17 mouse cellular contexts compared by ENCODE assay signal in the genomic region with DNA sequence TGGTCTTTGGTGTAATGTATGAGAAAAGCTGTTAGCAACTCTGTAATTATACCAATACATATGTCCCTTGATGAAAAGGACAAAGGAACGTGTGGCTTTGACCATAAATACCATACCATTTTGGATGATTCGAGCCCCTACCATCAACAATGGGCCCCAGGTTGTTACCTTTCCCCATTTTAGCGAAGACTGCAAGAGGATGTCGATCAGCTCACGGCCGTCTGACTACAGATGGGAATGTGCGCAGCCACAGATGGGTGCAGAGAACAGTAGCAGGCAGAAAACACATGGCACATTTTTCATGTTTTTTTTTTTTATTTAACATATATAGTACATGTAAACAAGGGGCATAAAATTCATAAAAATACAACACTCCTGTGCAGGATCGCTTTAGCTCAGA.
"Had no signal": no experiment of that assay in that cellular context is flagged by ENCODE, and none has a peak within 500 bp of the region (broad histone marks: within the 10 kb centered on the region; RNA-seq: fewer than 3 reads in every experiment).

No protein-coding gene starts in this region.

- H3K9me3 ChIP-seq: lung, embryonic 15.5 days; midbrain, embryonic 13.5 days; midbrain, embryonic 15.5 days; neural tube, embryonic 12.5 days; stomach, embryonic 15.5 days had no signal

- H3K4me3 ChIP-seq: lung, embryonic 15.5 days; megakaryocyte, embryonic 14.5 days; midbrain, embryonic 13.5 days; midbrain, embryonic 15.5 days; neural tube, embryonic 12.5 days; stomach, embryonic 15.5 days had no signal

- H3K27ac ChIP-seq: lung, embryonic 15.5 days; macrophage; midbrain, embryonic 13.5 days; midbrain, embryonic 15.5 days; neural tube, embryonic 12.5 days; stomach, embryonic 15.5 days; stomach, postnatal 0 days had no signal

- H3K27me3 ChIP-seq: lung, embryonic 15.5 days; megakaryocyte, embryonic 14.5 days; midbrain, embryonic 13.5 days; midbrain, embryonic 15.5 days; neural tube, embryonic 12.5 days; stomach, embryonic 15.5 days had no signal

- ATAC-seq: lung, postnatal 0 days; midbrain, embryonic 13.5 days had no signal

- H3K36me3 ChIP-seq: midbrain, embryonic 15.5 days; stomach, embryonic 15.5 days had no signal

- H3K4me2 ChIP-seq: lung, embryonic 15.5 days; midbrain, embryonic 11.5 days; midbrain, embryonic 13.5 days; midbrain, embryonic 15.5 days; neural tube, embryonic 12.5 days; stomach, embryonic 15.5 days had no signal

- H3K4me1 ChIP-seq: lung, embryonic 15.5 days; midbrain, embryonic 13.5 days; midbrain, embryonic 15.5 days; neural tube, embryonic 12.5 days; stomach, embryonic 15.5 days had no signal

- DNase-seq: lung, adult 2 months; lung, postnatal 14 days; lung, postnatal 36 days; right cerebral cortex, postnatal 14 days; thymus, adult 2 months; thymus, postnatal 25 days; thymus, postnatal 4 days had no signal

- H3K9ac ChIP-seq: lung, embryonic 15.5 days; midbrain, embryonic 13.5 days; midbrain, embryonic 15.5 days; neural tube, embryonic 12.5 days; stomach, embryonic 15.5 days had no signal
